Mouse (Mus musculus) kidney, postnatal 0 days (tissue): ENCODE measurements around the gene Setd6. TPM values are rescaled to one million over a fixed set of nuclear protein-coding genes. Genes with fewer than 3 reads are reported as not detected.

Experiments used
- ATAC-seq: fragments of 200-750 bp; cut with Nextera tagmentation; replicated peaks from 2 replicates; pipeline ENCODE4 v1.8.0; 2017; ENCODE audit warnings: low read depth, moderate number of reproducible peaks, moderate TSS enrichment, moderate library complexity; ENCODE audit not compliant: low FRiP score
- DNase-seq: peaks from one replicate; pipeline ENCODE4 v3.0.0-alpha.2; 2016; ENCODE audit warnings: low spot score
- H3K27ac ChIP-seq: fragments of 300-500 bp; sonication (generic); 2 replicates; pipeline ENCODE4 v1.5.1; 2014; ENCODE audit warnings: mild to moderate bottlenecking
- H3K27me3 ChIP-seq: fragments of 300-500 bp; sonication (generic); 2 replicates; pipeline ENCODE4 v1.6.1; 2014; ENCODE audit warnings: low read length, mixed read lengths; ENCODE audit not compliant: insufficient read depth
- H3K36me3 ChIP-seq: fragments of 300-500 bp; sonication (generic); 2 replicates; pipeline ENCODE4 v1.6.1; 2014; ENCODE audit warnings: low read length, mixed read lengths; ENCODE audit not compliant: insufficient read depth
- H3K4me1 ChIP-seq: fragments of 300-500 bp; sonication (generic); replicated peaks from 2 replicates; pipeline ENCODE4 v1.6.1; 2014; ENCODE audit warnings: antibody characterized with exemption, low read length, mixed read lengths; ENCODE audit not compliant: insufficient read depth
- H3K4me2 ChIP-seq: fragments of 300-500 bp; sonication (generic); 2 replicates; pipeline ENCODE4 v1.6.1; 2014; ENCODE audit warnings: mild to moderate bottlenecking, low read length, moderate library complexity, mixed read lengths
- H3K4me3 ChIP-seq: fragments of 300-500 bp; sonication (generic); replicated peaks from 2 replicates; pipeline ENCODE4 v1.5.1; 2014; ENCODE audit warnings: low read depth, low read length
- H3K9ac ChIP-seq: fragments of 300-500 bp; sonication (generic); 2 replicates; pipeline ENCODE4 v1.6.1; 2014; ENCODE audit warnings: low read depth, low read length
- H3K9me3 ChIP-seq: fragments of 300-500 bp; sonication (generic); replicated peaks from 2 replicates; pipeline ENCODE4 v1.6.1; 2016; ENCODE audit warnings: low read length, inconsistent platforms, mixed read lengths
- CTCF ChIP-seq: IDR thresholded peaks from 2 replicates; pipeline ENCODE4 v1.5.1; 2016; ENCODE audit warnings: antibody characterized with exemption, low read depth, mild to moderate bottlenecking, moderate library complexity
- WGBS: fragments of 180-500 bp; shearing (Covaris S2); extraction: QIAGEN DNeasy Blood & Tissue Kit; methylation state at CpG from one replicate; pipeline ENCODE4 v1.1.7; 2014; 5-methylcytosine and 5-hydroxymethylcytosine counted together
- polyA plus RNA-seq: library from polyadenylated mRNA; unstranded; fragments of >200 nt; fragmentation: Nextera tagmentation; extraction: Ambion mirVana; gene quantifications from 2 replicates; pipeline ENCODE4 v1.2.1, GENCODE M21; 2015

The Setd6 gene
- polyA plus RNA-seq, 1 experiment from 2014 or later = 16.8 TPM

- H3K4me2 ChIP-seq = peak overlapping the region; percentile 97
- H3K27me3 ChIP-seq = no peaks in the 10 kb centered on the region
- H3K9me3 ChIP-seq = no peaks in the 10 kb centered on the region
- no peak for DNase-seq
- H3K36me3 ChIP-seq = peaks cover 13% of the 10 kb centered on the region; the same call in 1 of the 2 replicates
- no peaks in the 10 kb centered on the region; the same call in 1 of the 2 replicates for H3K4me1 ChIP-seq
- ATAC-seq = no peak
- H3K27ac ChIP-seq = no peak overlapping the region; the same call in 1 of the 2 replicates
- 90% methylated on average over 6 of the region's 6 CpGs for WGBS
- H3K9ac ChIP-seq = no peak overlapping the region
- TF ChIP-seq CTCF = no peak
- peak overlapping the region; percentile 88; the same call in 1 of the 2 replicates for H3K4me3 ChIP-seq
Observed at GRCm38 (mm10) chr8:95714837-95715413, 756 bp upstream of the Setd6 start.

DNA sequence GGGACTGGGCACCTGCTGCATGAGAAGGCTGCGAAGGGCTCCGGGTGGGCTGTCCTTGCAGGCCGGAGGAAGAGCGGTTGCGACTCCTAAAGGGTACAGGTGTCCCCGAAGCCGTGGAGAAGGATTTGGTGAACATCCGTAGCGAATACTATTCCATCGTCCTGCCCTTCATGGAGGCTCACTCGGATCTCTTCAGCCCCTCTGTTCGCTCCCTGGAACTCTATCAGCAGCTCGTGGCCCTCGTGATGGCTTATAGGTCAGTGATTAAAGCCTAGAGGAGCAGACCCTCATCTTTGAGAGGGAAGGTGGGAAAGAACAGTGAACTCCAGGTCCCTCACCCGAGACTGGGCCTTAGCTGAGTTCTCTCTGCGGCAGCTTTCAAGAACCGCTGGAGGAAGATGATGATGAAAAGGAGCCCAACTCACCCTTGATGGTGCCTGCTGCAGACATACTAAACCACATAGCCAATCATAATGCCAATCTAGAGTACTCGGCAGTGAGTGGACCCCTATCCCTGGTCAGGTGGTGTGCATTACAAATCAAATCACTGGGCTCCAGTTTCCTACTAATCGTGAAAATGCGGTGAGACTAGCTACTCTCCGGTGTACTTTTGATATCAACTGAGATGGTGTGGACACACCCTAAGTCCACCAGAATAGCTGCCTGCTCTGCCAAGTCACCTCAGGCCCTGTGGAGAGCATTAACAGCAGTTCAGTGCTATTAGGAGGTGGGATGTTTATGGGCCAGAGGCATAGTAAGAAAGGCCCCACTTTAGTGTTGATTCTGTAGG lies 1.1 kb downstream of the Setd6 start:
- Histone ChIP-seq H3K27ac (peak overlapping the region; percentile 57; the same call in 1 of the 2 replicates), H3K36me3 (peaks cover 23% of the 10 kb centered on the region; the same call in 1 of the 2 replicates)
- 13% methylated on average over 21 of the region's 21 CpGs for WGBS

DNA sequence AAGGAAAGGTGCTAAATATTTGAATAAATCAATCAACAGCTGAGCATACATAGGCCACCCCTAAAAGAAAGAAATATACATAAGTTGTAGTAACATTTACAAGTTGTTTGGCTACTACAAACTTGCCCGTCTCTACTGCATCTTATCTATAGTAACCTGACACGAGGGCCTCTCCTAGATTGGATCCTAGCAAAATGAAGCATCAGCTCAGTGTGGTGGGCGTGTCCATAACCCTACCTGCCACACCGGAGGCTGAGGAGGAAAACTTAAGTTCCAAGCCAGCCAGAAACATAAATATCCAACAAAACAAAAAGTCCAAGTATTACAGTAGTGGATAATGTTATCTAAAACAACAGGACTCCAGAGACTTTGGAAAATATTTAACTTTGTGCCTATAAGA lies 11.9 kb downstream of the Setd6 start:
- Histone ChIP-seq H3K9ac (no peak overlapping the region), H3K36me3 (peaks cover 75% of the 10 kb centered on the region), H3K27me3 (no peaks in the 10 kb centered on the region), H3K27ac (no peak overlapping the region), H3K4me2 (no peak overlapping the region), H3K4me3 (no peak overlapping the region), H3K9me3 (no peaks in the 10 kb centered on the region), H3K4me1 (no peaks in the 10 kb centered on the region)
- ATAC-seq (no peak), DNase-seq (no peak)
- no peak for TF ChIP-seq CTCF
- WGBS = 84% methylated on average over 4 of the region's 4 CpGs

More for the DNA sequence above, 1.1 kb downstream of the Setd6 start:
- TF ChIP-seq CTCF = no peak
- H3K4me3 ChIP-seq = peak overlapping the region; percentile 88
- H3K9ac ChIP-seq = peak overlapping the region; percentile 82
- no peaks in the 10 kb centered on the region for H3K27me3 ChIP-seq
- DNase-seq = no peak
- peak overlapping the region; percentile 97 for H3K4me2 ChIP-seq
- H3K4me1 ChIP-seq = no peaks in the 10 kb centered on the region; the same call in 1 of the 2 replicates
- no peaks in the 10 kb centered on the region for H3K9me3 ChIP-seq
- ATAC-seq = no peak

GRCm38 (mm10) chr8:95738596-95738995 lies 22.9 kb downstream of the Setd6 start:
- no peak overlapping the region for H3K4me2 ChIP-seq
- H3K36me3 ChIP-seq = peaks cover 75% of the 10 kb centered on the region
- H3K4me1 ChIP-seq = no peaks in the 10 kb centered on the region
- H3K9ac ChIP-seq = no peak overlapping the region
- H3K9me3 ChIP-seq = no peaks in the 10 kb centered on the region
- ATAC-seq (no peak), DNase-seq (peak; percentile 22)
- peak; percentile 58 for TF ChIP-seq CTCF
- 77% methylated on average over 7 of the region's 7 CpGs for WGBS
- no peaks in the 10 kb centered on the region for H3K27me3 ChIP-seq
- no peak overlapping the region for H3K4me3 ChIP-seq
- no peak overlapping the region for H3K27ac ChIP-seq

DNA sequence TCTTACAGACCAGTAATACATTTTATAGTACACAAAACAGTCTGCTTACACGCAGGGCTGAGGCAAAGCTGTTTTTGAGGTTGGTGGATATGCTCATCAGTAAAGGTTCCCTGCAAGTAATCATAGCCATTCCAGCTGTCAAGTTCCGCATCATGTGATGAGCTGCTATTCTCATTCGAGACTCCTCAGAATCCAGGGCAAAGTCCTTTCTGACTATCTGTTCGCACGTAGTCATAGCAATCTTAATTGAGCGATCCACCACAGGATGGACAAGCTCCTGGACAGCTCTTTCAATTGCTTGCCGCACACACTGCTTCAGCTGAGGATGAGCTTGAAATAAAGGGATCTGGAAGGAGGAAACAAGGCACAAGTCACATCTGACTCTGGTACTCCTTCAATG lies 26.1 kb downstream of the Setd6 start:
- Histone ChIP-seq H3K4me3 (no peak overlapping the region), H3K27me3 (no peaks in the 10 kb centered on the region), H3K4me2 (no peak overlapping the region), H3K27ac (no peak overlapping the region), H3K4me1 (no peaks in the 10 kb centered on the region), H3K9me3 (no peaks in the 10 kb centered on the region), H3K36me3 (peaks cover 74% of the 10 kb centered on the region), H3K9ac (no peak overlapping the region)
- DNase-seq (no peak), ATAC-seq (no peak)
- no peak for TF ChIP-seq CTCF
- 94% methylated on average over 7 of the region's 7 CpGs for WGBS

- H3K9ac ChIP-seq = no peak overlapping the region
- no peak overlapping the region for H3K4me2 ChIP-seq
- H3K36me3 ChIP-seq = peaks cover 58% of the 10 kb centered on the region
- no peaks in the 10 kb centered on the region for H3K9me3 ChIP-seq
- 95% methylated on average over 4 of the region's 4 CpGs for WGBS
- H3K27me3 ChIP-seq = no peaks in the 10 kb centered on the region
- no peak for TF ChIP-seq CTCF
- DNase-seq (no peak), ATAC-seq (no peak)
- H3K27ac ChIP-seq = no peak overlapping the region
- H3K4me1 ChIP-seq = no peaks in the 10 kb centered on the region
- no peak overlapping the region for H3K4me3 ChIP-seq
Observed at GRCm38 (mm10) chr8:95748028-95748427, 32.3 kb downstream of the Setd6 start.
